Mouse (Mus musculus) forebrain, embryonic 11.5 days (tissue): Measurements from ENCODE around the gene Myadm. TPM values are rescaled to one million over a fixed set of nuclear protein-coding genes. Genes with fewer than 3 reads are reported as not detected.

Experiments used
- ATAC-seq: fragments of 200-750 bp; cut with Nextera tagmentation; replicated peaks from 2 replicates; pipeline ENCODE4 v1.8.0; 2017; ENCODE audit warnings: moderate TSS enrichment; ENCODE audit not compliant: low FRiP score
- DNase-seq: peaks from one replicate; pipeline ENCODE4 v3.0.0-alpha.2; 2017; ENCODE audit warnings: low spot score
- H3K27ac ChIP-seq: fragments of 300-500 bp; sonication (generic); 2 replicates; pipeline ENCODE4 v1.5.1; 2014; ENCODE audit warnings: low read depth, low read length
- H3K27me3 ChIP-seq: fragments of 300-500 bp; sonication (generic); 2 replicates; pipeline ENCODE4 v1.6.1; 2014; ENCODE audit warnings: mild to moderate bottlenecking, low read length, mixed read lengths; ENCODE audit not compliant: control insufficient read depth, insufficient read depth
- H3K36me3 ChIP-seq: fragments of 300-500 bp; sonication (generic); 2 replicates; pipeline ENCODE4 v1.6.1; 2014; ENCODE audit warnings: mild to moderate bottlenecking, low read length, moderate library complexity, mixed read lengths; ENCODE audit not compliant: control insufficient read depth, insufficient read depth
- H3K4me1 ChIP-seq: fragments of 300-500 bp; sonication (generic); replicated peaks from 2 replicates; pipeline ENCODE4 v1.6.1; 2014; ENCODE audit warnings: low read length, mixed read lengths; ENCODE audit not compliant: control insufficient read depth, insufficient read depth
- H3K4me2 ChIP-seq: fragments of 300-500 bp; sonication (generic); 2 replicates; pipeline ENCODE4 v1.6.1; 2014; ENCODE audit warnings: low read depth, mild to moderate bottlenecking, low read length, moderate library complexity, mixed read lengths; ENCODE audit not compliant: severe bottlenecking
- H3K4me3 ChIP-seq: fragments of 300-500 bp; sonication (generic); 2 replicates; pipeline ENCODE4 v1.5.1; 2014; ENCODE audit warnings: low read depth, low read length
- H3K9ac ChIP-seq: fragments of 300-500 bp; sonication (generic); 2 replicates; pipeline ENCODE4 v1.6.1; 2014; ENCODE audit warnings: low read length
- H3K9me3 ChIP-seq: fragments of 300-500 bp; sonication (generic); 2 replicates; pipeline ENCODE4 v1.6.1; 2016; ENCODE audit warnings: low read length, mixed read lengths; ENCODE audit not compliant: control insufficient read depth
- WGBS: fragments of 180-500 bp; shearing (Covaris S2); extraction: QIAGEN DNeasy Blood & Tissue Kit; methylation state at CpG from one replicate; pipeline ENCODE4 v1.1.7; 2014; 5-methylcytosine and 5-hydroxymethylcytosine counted together
- polyA plus RNA-seq: library from polyadenylated mRNA; unstranded; fragments of >200 nt; fragmentation: Nextera tagmentation; extraction: Ambion mirVana; gene quantifications from 2 replicates; pipeline ENCODE4 v1.2.1, GENCODE M21; 2014

Gene Myadm
- 29.1 and 36.2 TPM in 2 replicates for polyA plus RNA-seq

- Histone ChIP-seq H3K27ac (peak within 1 kb of the TSS; percentile 55), H3K36me3 (no peaks in the 10 kb centered on the region), H3K9ac (peak within 1 kb of the TSS; percentile 60), H3K4me3 (peak within 1 kb of the TSS; percentile 35), H3K27me3 (no peaks in the 10 kb centered on the region), H3K9me3 (no peaks in the 10 kb centered on the region), H3K4me1 (peaks cover 4% of the 10 kb centered on the region; the same call in 1 of the 2 replicates), H3K4me2 (peak within 1 kb of the TSS; percentile 67)
- ATAC-seq, result peak; percentile 39
- peak; percentile 85 for DNase-seq
- WGBS, result 2% methylated on average over 29 of the region's 30 CpGs
Observed at GRCm38 (mm10) chr7:3288976-3289970, at the start of gene Myadm, which contains the start of gene Prkcg. TSS of gene Myadm (plus strand) at chr7:3289080. TSS of gene Prkcg (plus strand) at chr7:3289179.

GRCm38 (mm10) chr7:3239193-3239592 lies 49.7 kb upstream of the Myadm start:
- Histone ChIP-seq H3K4me3 (no peak overlapping the region), H3K36me3 (no peaks in the 10 kb centered on the region), H3K27me3 (no peaks in the 10 kb centered on the region), H3K27ac (no peak overlapping the region), H3K4me2 (no peak overlapping the region), H3K9me3 (no peaks in the 10 kb centered on the region), H3K9ac (no peak overlapping the region), H3K4me1 (no peaks in the 10 kb centered on the region)
- 84% methylated on average over 2 of the region's 2 CpGs for WGBS
- DNase-seq, result no peak
- ATAC-seq, result no peak

DNA sequence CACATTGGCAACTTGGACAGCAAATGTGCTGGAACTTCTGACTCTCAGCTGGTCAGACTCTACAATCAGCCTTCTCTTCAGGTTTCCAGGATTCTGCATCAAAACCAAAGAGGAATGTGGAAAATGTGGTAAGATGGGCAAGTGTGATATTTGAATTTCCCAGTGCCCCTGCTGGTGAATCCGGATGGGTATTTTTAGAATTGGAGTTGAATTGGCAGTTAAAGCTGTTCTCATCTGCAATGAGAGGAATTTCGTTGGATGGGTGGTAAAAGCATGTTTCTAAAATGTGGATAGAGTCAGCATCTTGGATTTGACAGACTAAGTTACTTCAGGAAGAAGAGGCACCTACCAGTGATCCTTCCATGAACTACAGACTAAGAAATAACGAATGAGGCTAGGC lies 28.2 kb upstream of the Myadm start:
- Histone ChIP-seq H3K36me3 (no peaks in the 10 kb centered on the region), H3K27ac (no peak overlapping the region), H3K27me3 (no peaks in the 10 kb centered on the region), H3K4me2 (no peak overlapping the region), H3K9me3 (no peaks in the 10 kb centered on the region), H3K9ac (no peak overlapping the region), H3K4me3 (no peak overlapping the region), H3K4me1 (no peaks in the 10 kb centered on the region)
- DNase-seq, result no peak
- ATAC-seq, result no peak
- 70% methylated on average over 3 of the region's 3 CpGs for WGBS

DNA sequence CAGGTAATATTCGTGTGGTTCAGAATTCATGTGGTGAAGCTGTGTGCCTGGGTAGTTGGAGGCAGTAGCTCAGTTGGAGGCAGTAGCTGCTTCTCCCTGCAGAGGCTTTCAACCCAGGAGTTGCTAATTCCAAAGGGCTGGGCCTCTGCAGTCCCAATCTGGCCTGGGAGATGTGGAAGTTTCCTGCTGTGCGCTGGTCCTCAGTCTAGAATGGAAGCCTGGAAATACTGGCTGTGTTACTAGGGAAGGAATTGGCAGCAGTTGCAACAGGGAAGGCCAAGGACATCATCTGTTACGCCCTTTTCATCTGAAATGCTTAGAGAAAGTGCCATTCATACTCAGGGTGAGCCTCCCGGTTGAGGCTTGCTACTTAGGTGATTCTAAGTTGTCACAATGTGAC lies 27.4 kb upstream of the Myadm start:
- no peak for ATAC-seq

GRCm38 (mm10) chr7:3262789-3263188 lies 26.1 kb upstream of the Myadm start:
- DNase-seq (peak; percentile 62), ATAC-seq (no peak)
- no peaks in the 10 kb centered on the region for H3K9me3 ChIP-seq
- no peaks in the 10 kb centered on the region for H3K4me1 ChIP-seq
- 42% methylated on average over 2 of the region's 2 CpGs for WGBS
- no peak overlapping the region for H3K9ac ChIP-seq
- H3K27me3 ChIP-seq, result no peaks in the 10 kb centered on the region
- H3K36me3 ChIP-seq, result no peaks in the 10 kb centered on the region
- H3K4me3 ChIP-seq, result no peak overlapping the region
- H3K4me2 ChIP-seq, result no peak overlapping the region
- no peak overlapping the region for H3K27ac ChIP-seq

More for the DNA sequence above, 27.4 kb upstream of the Myadm start:
- Histone ChIP-seq H3K27me3 (no peaks in the 10 kb centered on the region), H3K4me2 (no peak overlapping the region), H3K9me3 (no peaks in the 10 kb centered on the region), H3K9ac (no peak overlapping the region), H3K4me3 (no peak overlapping the region), H3K27ac (no peak overlapping the region), H3K36me3 (no peaks in the 10 kb centered on the region), H3K4me1 (no peaks in the 10 kb centered on the region)
- DNase-seq, result no peak
- 73% methylated on average over 4 of the region's 4 CpGs for WGBS

DNA sequence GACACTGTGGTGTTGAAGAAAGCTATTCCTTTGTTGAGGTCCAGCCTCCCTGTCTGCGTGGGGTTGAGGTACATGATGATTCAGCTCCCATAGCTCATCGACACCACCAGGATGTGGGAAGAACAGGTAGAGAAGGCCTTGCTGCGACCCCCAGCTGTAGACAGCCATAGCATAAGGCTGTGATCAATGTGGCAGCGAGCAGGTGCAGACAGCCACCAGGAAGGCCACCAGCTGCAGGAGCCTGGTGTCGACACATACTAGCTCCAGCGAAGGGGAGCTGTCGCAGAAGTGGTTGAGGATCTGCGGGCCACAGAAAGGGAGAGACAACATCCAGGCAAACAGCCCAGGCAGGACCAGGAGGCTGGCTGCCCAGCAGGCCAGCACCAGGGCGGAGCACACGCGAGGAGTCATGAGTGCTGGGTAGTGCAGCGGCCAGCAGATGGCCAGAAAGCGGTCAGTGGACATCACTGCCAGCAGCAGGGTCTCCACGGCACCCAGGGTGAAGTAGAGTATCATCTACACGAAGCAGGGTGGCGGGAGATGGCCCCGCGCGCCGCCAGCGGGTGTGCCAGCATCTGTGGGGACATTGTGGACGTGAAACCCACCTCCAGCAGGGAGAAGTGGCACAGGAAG lies 24.4 kb upstream of the Myadm start:
- Histone ChIP-seq H3K27ac (no peak overlapping the region), H3K27me3 (no peaks in the 10 kb centered on the region), H3K9me3 (no peaks in the 10 kb centered on the region), H3K9ac (no peak overlapping the region; the same call in 1 of the 2 replicates), H3K4me1 (no peaks in the 10 kb centered on the region), H3K4me3 (no peak overlapping the region), H3K4me2 (no peak overlapping the region), H3K36me3 (no peaks in the 10 kb centered on the region)
- ATAC-seq, result no peak
- DNase-seq, result no peak
- 36% methylated on average over 22 of the region's 22 CpGs for WGBS

DNA sequence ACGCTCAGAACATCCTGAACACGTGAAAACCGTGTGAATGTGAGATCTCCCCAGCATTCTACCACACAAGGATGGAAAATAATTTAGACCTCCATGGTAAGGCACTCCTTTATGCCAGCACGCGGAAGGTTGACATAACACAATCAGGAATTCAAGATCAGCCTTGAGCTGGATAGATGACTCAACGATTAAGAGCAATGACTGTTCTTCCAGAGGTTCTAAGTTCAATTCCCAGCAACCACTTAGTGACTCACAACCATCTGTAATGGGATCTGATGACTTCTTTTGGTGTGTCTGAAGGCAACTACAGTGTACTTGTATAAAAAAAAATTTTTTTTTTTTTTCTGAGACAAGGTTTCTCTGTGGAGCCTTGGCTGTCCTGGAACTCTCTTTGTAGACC lies 23.6 kb upstream of the Myadm start:
- 73% methylated on average over 6 of the region's 6 CpGs for WGBS

GRCm38 (mm10) chr7:3267261-3267660 lies 21.6 kb upstream of the Myadm start:
- 78% methylated on average over 3 of the region's 3 CpGs for WGBS

More for the DNA sequence above, 23.6 kb upstream of the Myadm start:
- no peaks in the 10 kb centered on the region for H3K27me3 ChIP-seq
- no peaks in the 10 kb centered on the region for H3K9me3 ChIP-seq
- no peak overlapping the region for H3K4me2 ChIP-seq
- ATAC-seq (no peak), DNase-seq (no peak)
- H3K36me3 ChIP-seq, result no peaks in the 10 kb centered on the region
- no peak overlapping the region for H3K9ac ChIP-seq
- H3K4me1 ChIP-seq, result no peaks in the 10 kb centered on the region
- H3K4me3 ChIP-seq, result no peak overlapping the region
- H3K27ac ChIP-seq, result no peak overlapping the region

More at GRCm38 (mm10) chr7:3267261-3267660, 21.6 kb upstream of the Myadm start:
- ATAC-seq, result no peak
- H3K27ac ChIP-seq, result no peak overlapping the region
- H3K9me3 ChIP-seq, result no peaks in the 10 kb centered on the region
- no peak overlapping the region for H3K9ac ChIP-seq
- H3K27me3 ChIP-seq, result no peaks in the 10 kb centered on the region
- H3K36me3 ChIP-seq, result no peaks in the 10 kb centered on the region
- no peak overlapping the region for H3K4me3 ChIP-seq
- H3K4me2 ChIP-seq, result no peak overlapping the region
- DNase-seq, result no peak
- H3K4me1 ChIP-seq, result no peaks in the 10 kb centered on the region
